Mouse (Mus musculus) hindbrain, embryonic 11.5 days (tissue): Measurements from ENCODE around the gene Inhbe. TPM values are rescaled to one million over a fixed set of nuclear protein-coding genes. Genes with fewer than 3 reads are reported as not detected.

ENCODE experiments used
- ATAC-seq: fragments of 200-750 bp; cut with Nextera tagmentation; 2 replicates; pipeline ENCODE4 v1.8.0; 2017; ENCODE audit warnings: mild to moderate bottlenecking, moderate TSS enrichment, moderate library complexity; ENCODE audit not compliant: low FRiP score
- DNase-seq: peaks from one replicate; pipeline ENCODE4 v3.0.0-alpha.2; 2015; ENCODE audit warnings: low spot score
- H3K27ac ChIP-seq: fragments of 300-500 bp; sonication (generic); 2 replicates; pipeline ENCODE4 v1.5.1; 2014; ENCODE audit warnings: mild to moderate bottlenecking, low read depth, low read length
- H3K27me3 ChIP-seq: fragments of 300-500 bp; sonication (generic); 2 replicates; pipeline ENCODE4 v1.6.1; 2014; ENCODE audit warnings: mild to moderate bottlenecking, low read length, moderate library complexity, mixed read lengths; ENCODE audit not compliant: control insufficient read depth, insufficient read depth
- H3K36me3 ChIP-seq: fragments of 300-500 bp; sonication (generic); 2 replicates; pipeline ENCODE4 v1.6.1; 2014; ENCODE audit warnings: mild to moderate bottlenecking, low read length, moderate library complexity, mixed read lengths; ENCODE audit not compliant: control insufficient read depth, insufficient read depth
- H3K4me1 ChIP-seq: fragments of 300-500 bp; sonication (generic); replicated peaks from 2 replicates; pipeline ENCODE4 v1.6.1; 2014; ENCODE audit warnings: low read length, mixed read lengths; ENCODE audit not compliant: control insufficient read depth, insufficient read depth
- H3K4me2 ChIP-seq: fragments of 300-500 bp; sonication (generic); replicated peaks from 2 replicates; pipeline ENCODE4 v1.6.1; 2014; ENCODE audit warnings: mild to moderate bottlenecking, low read depth, low read length
- H3K4me3 ChIP-seq: fragments of 300-500 bp; sonication (generic); 2 replicates; pipeline ENCODE4 v1.5.1; 2014; ENCODE audit warnings: low read depth, low read length
- H3K9ac ChIP-seq: fragments of 300-500 bp; sonication (generic); 2 replicates; pipeline ENCODE4 v1.6.1; 2014; ENCODE audit warnings: low read depth, low read length
- H3K9me3 ChIP-seq: fragments of 300-500 bp; sonication (generic); 2 replicates; pipeline ENCODE4 v1.6.1; 2016; ENCODE audit warnings: low read length; ENCODE audit not compliant: control insufficient read depth
- WGBS: fragments of 180-500 bp; shearing (Covaris S2); extraction: QIAGEN DNeasy Blood & Tissue Kit; methylation state at CpG from one replicate; pipeline ENCODE4 v1.1.7; 2014; 5-methylcytosine and 5-hydroxymethylcytosine counted together
- polyA plus RNA-seq: library from polyadenylated mRNA; unstranded; fragments of >200 nt; fragmentation: Nextera tagmentation; extraction: Ambion mirVana; gene quantifications from 2 replicates; pipeline ENCODE4 v1.2.1, GENCODE M21; 2014

The Inhbe gene
- polyA plus RNA-seq, 1 experiment from 2014 or later: 0.05 TPM

- Histone ChIP-seq H3K4me1 (no peaks in the 10 kb centered on the region), H3K36me3 (no peaks in the 10 kb centered on the region), H3K9me3 (no peaks in the 10 kb centered on the region), H3K4me2 (peak overlapping the region; percentile 24), H3K9ac (peak overlapping the region; percentile 29; the same call in 1 of the 2 replicates), H3K4me3 (no peak overlapping the region), H3K27ac (no peak overlapping the region), H3K27me3 (no peaks in the 10 kb centered on the region)
- WGBS: 13% methylated on average over 24 of the region's 24 CpGs
- ATAC-seq (peak; percentile 63; the same call in 1 of the 2 replicates), DNase-seq (peak; percentile 79)
Measured at GRCm38 (mm10) chr10:127350594-127351284, 3.5 kb downstream of the Inhbe start.

- H3K4me3 ChIP-seq: no peak overlapping the region
- H3K9ac ChIP-seq: no peak overlapping the region
- H3K4me1 ChIP-seq: no peaks in the 10 kb centered on the region
- 78% methylated on average over 8 of the region's 8 CpGs for WGBS
- no peak overlapping the region for H3K27ac ChIP-seq
- H3K36me3 ChIP-seq: no peaks in the 10 kb centered on the region
- ATAC-seq: no peak
- no peaks in the 10 kb centered on the region for H3K27me3 ChIP-seq
- no peaks in the 10 kb centered on the region for H3K9me3 ChIP-seq
- DNase-seq: no peak
- no peak overlapping the region for H3K4me2 ChIP-seq
Measured at GRCm38 (mm10) chr10:127349810-127350209, 4.4 kb downstream of the Inhbe start.

- H3K4me1 ChIP-seq: no peaks in the 10 kb centered on the region
- no peak overlapping the region for H3K4me2 ChIP-seq
- no peaks in the 10 kb centered on the region for H3K36me3 ChIP-seq
- no peak overlapping the region for H3K4me3 ChIP-seq
- no peaks in the 10 kb centered on the region for H3K27me3 ChIP-seq
- H3K9me3 ChIP-seq: no peaks in the 10 kb centered on the region
- no peak for ATAC-seq
- 73% methylated on average over 4 of the region's 4 CpGs for WGBS
- no peak for DNase-seq
- H3K9ac ChIP-seq: no peak overlapping the region
- no peak overlapping the region for H3K27ac ChIP-seq
Measured at GRCm38 (mm10) chr10:127348957-127349356, 5.3 kb downstream of the Inhbe start.

- no peak for DNase-seq
- WGBS: 90% methylated on average over 3 of the region's 3 CpGs
- Histone ChIP-seq H3K4me1 (peaks cover 2% of the 10 kb centered on the region; the same call in 1 of the 2 replicates), H3K9me3 (no peaks in the 10 kb centered on the region), H3K9ac (no peak overlapping the region), H3K36me3 (no peaks in the 10 kb centered on the region), H3K27me3 (peaks cover 4% of the 10 kb centered on the region), H3K27ac (no peak overlapping the region), H3K4me3 (no peak overlapping the region), H3K4me2 (no peak overlapping the region)
- no peak for ATAC-seq
Measured at GRCm38 (mm10) chr10:127346173-127346572, 8.0 kb downstream of the Inhbe start.

- DNase-seq: no peak
Measured at GRCm38 (mm10) chr10:127343029-127343428, 11.2 kb downstream of the Inhbe start.

GRCm38 (mm10) chr10:127341891-127342639 lies 12.1 kb downstream of the Inhbe start, which contains the start of gene Gli1:
TSS of gene Gli1 (minus strand) at chr10:127341974.
- ATAC-seq (no peak; the same call in 1 of the 2 replicates), DNase-seq (peak; percentile 94)
- Histone ChIP-seq H3K4me3 (peak within 1 kb of the TSS; percentile 33), H3K27ac (0 out of 2 replicates have a peak within 1 kb of the TSS, but pooled peaks have one; percentile 4), H3K4me2 (peak within 1 kb of the TSS; percentile 63), H3K27me3 (peaks cover 15% of the 10 kb centered on the region), H3K9me3 (no peaks in the 10 kb centered on the region), H3K36me3 (no peaks in the 10 kb centered on the region), H3K9ac (peak within 1 kb of the TSS; percentile 15; the same call in 1 of the 2 replicates), H3K4me1 (peaks cover 16% of the 10 kb centered on the region)
- under 1% methylated on average over 29 of the region's 29 CpGs for WGBS

More at GRCm38 (mm10) chr10:127343029-127343428, 11.2 kb downstream of the Inhbe start:
- Histone ChIP-seq H3K4me3 (no peak overlapping the region), H3K27me3 (peaks cover 15% of the 10 kb centered on the region), H3K27ac (no peak overlapping the region), H3K36me3 (no peaks in the 10 kb centered on the region), H3K4me1 (peaks cover 16% of the 10 kb centered on the region), H3K9ac (no peak overlapping the region), H3K4me2 (no peak overlapping the region), H3K9me3 (no peaks in the 10 kb centered on the region)
- WGBS: 72% methylated on average over 3 of the region's 3 CpGs
- ATAC-seq: no peak

- H3K9me3 ChIP-seq: no peaks in the 10 kb centered on the region
- peak; percentile 50 for DNase-seq
- peak overlapping the region; percentile 33 for H3K4me3 ChIP-seq
- 0 out of 2 replicates have a peak overlapping the region, but pooled peaks have one; percentile 4 for H3K27ac ChIP-seq
- no peak for ATAC-seq
- peak overlapping the region; percentile 63 for H3K4me2 ChIP-seq
- H3K27me3 ChIP-seq: peaks cover 15% of the 10 kb centered on the region
- peaks cover 16% of the 10 kb centered on the region for H3K4me1 ChIP-seq
- H3K36me3 ChIP-seq: no peaks in the 10 kb centered on the region
- WGBS: 0% methylated on average over 1 of the region's 11 CpGs
- H3K9ac ChIP-seq: peak overlapping the region; percentile 7; the same call in 1 of the 2 replicates
Measured at GRCm38 (mm10) chr10:127341360-127341690, 12.9 kb downstream of the Inhbe start.

GRCm38 (mm10) chr10:127340577-127341359 lies 13.4 kb downstream of the Inhbe start:
- under 1% methylated on average over 25 of the region's 27 CpGs for WGBS
- H3K27me3 ChIP-seq: peaks cover 15% of the 10 kb centered on the region
- peak overlapping the region; percentile 63 for H3K4me2 ChIP-seq
- ATAC-seq (peak; percentile 13; the same call in 1 of the 2 replicates), DNase-seq (peak; percentile 42)
- no peaks in the 10 kb centered on the region for H3K36me3 ChIP-seq
- no peaks in the 10 kb centered on the region for H3K9me3 ChIP-seq
- peak overlapping the region; percentile 15; the same call in 1 of the 2 replicates for H3K9ac ChIP-seq
- no peak overlapping the region for H3K27ac ChIP-seq
- H3K4me1 ChIP-seq: peaks cover 16% of the 10 kb centered on the region
- peak overlapping the region; percentile 33 for H3K4me3 ChIP-seq
